Mouse (Mus musculus): ENCODE data around the gene Spata5. TPM values are rescaled to one million over a fixed set of nuclear protein-coding genes. Genes with fewer than 3 reads are reported as not detected.

The Spata5 gene
- total RNA-seq, 2 experiments from 2014 or later = 19.6 to 26.2 TPM

- no peak for DNase-seq
Observed at GRCm38 (mm10) chr3:37616586-37617547, 197.2 kb downstream of the Spata5 start.

Other genes with a start within 250 kb of the Spata5 start
- not detected for gene Il21, start 187.3 kb upstream of the Spata5 start, total RNA-seq (2021)
- gene Bbs12, start 107.3 kb upstream of the Spata5 start, total RNA-seq (2021) = 1 to 10 TPM; 5.8 to 7.5 TPM
- gene Cetn4, start 107.2 kb upstream of the Spata5 start, total RNA-seq (2021) = 10 to 100 TPM in 1 of 2 experiments, 1 to 10 TPM in 1; 8.9 to 10.5 TPM
- 1 to 10 TPM; 7.3 to 8.5 TPM for gene Fgf2, start 71.5 kb upstream of the Spata5 start, total RNA-seq (2021)
- 1 to 10 TPM; 4.5 to 5.4 TPM for gene Nudt6, start 315 bp downstream of the Spata5 start, total RNA-seq (2021)
- gene Spry1, start 220.1 kb downstream of the Spata5 start, total RNA-seq (2021) = 10 to 100 TPM; 13.3 to 13.8 TPM

Measured in layer of hippocampus, postnatal 36 days (tissue).